Mouse (Mus musculus) left cerebral cortex, postnatal 25 days (tissue): ENCODE measurements around the gene Gm17631. TPM values are rescaled to one million over a fixed set of nuclear protein-coding genes. Genes with fewer than 3 reads are reported as not detected.
"Not testable (repeated sequence)": the region's sequence is repeated elsewhere in the genome, so short reads cannot be mapped to it uniquely, and the experiment has no call there.

ENCODE experiments used
- DNase-seq, 2 experiments: peaks; one replicate each; pipeline ENCODE4 v3.0.0; 2022; ENCODE audit warnings: low spot score in 2 of 2, mixed read lengths in 1 of 2
- intact Hi-C: fragments of 180-260 bp; cut with DNase I; formaldehyde crosslinking; loops from one replicate; pipeline ENCODE4 v1.15.1; 2025
- total RNA-seq, 2 experiments: library from RNA; stranded (reverse); gene quantifications; 2 replicates each; pipeline ENCODE4 v1.2.3; 2021

Gm17631 gene
- total RNA-seq, result not detected

- intact Hi-C loops, DNase-seq: not testable (repeated sequence)
These were observed at the start of gene Gm17631 for GRCm38 (mm10) chr6:129862349-129862748. Gene Gm17631 (plus strand): TSS chr6:129862649.

GRCm38 (mm10) chr6:129817731-129818130, 44.7 kb upstream of the Gm17631 start:
- DNase-seq, result no peak
- intact Hi-C loops, result loop anchor here (1.0 kb wide), 1 partner anchor 31 kb away; no protein-coding TSS in a partner anchor

GRCm38 (mm10) chr6:129824004-129824403, 38.4 kb upstream of the Gm17631 start:
- DNase-seq, result no peak
- intact Hi-C loops, result no loop called here

- intact Hi-C loops, result loop anchor here (5.0 kb wide), 1 partner anchor 1527 kb away; the partner anchor contains the start of gene Styk1
- no peak for DNase-seq
These were observed 36.9 kb upstream of the Gm17631 start for GRCm38 (mm10) chr6:129825559-129825958.

- DNase-seq, result no peak
- intact Hi-C loops, result no loop called here
These were observed 14.1 kb downstream of the Gm17631 start, which contains the start of gene Klra17 for GRCm38 (mm10) chr6:129876549-129876948. Gene Klra17 (minus strand): TSS chr6:129876672.

GRCm38 (mm10) chr6:129882525-129882924, 20.1 kb downstream of the Gm17631 start:
- intact Hi-C loops, result no loop called here
- DNase-seq, result no peak

Other genes with a start within 250 kb of the Gm17631 start
- not detected for gene Klrk1, start 238.8 kb upstream of the Gm17631 start, total RNA-seq
- gene Klrc3, start 219.3 kb upstream of the Gm17631 start, total RNA-seq, result not detected
- gene Klrc2, start 202.0 kb upstream of the Gm17631 start, total RNA-seq, result not detected
- gene Klrc1, start 183.7 kb upstream of the Gm17631 start, total RNA-seq, result not detected
- not detected for gene Klri1, start 145.5 kb upstream of the Gm17631 start, total RNA-seq
- gene Klri2, start 122.2 kb upstream of the Gm17631 start, total RNA-seq, result not detected
- gene Gm156, start 78.4 kb upstream of the Gm17631 start, total RNA-seq, result not detected
- gene Klra17, start 14.0 kb downstream of the Gm17631 start, total RNA-seq, result not detected
- not detected for gene Klra5, start 55.0 kb downstream of the Gm17631 start, total RNA-seq
- gene Klra6, start 164.3 kb downstream of the Gm17631 start, total RNA-seq, result not detected
- not detected for gene Klra4, start 204.6 kb downstream of the Gm17631 start, total RNA-seq